Mouse (Mus musculus) C2C12 (cell line): ENCODE data around the gene Dcaf6.

ENCODE experiments used
- CEBPB ChIP-seq: IDR thresholded peaks from one replicate; pipeline ENCODE4 v1.6.1; 2011; ENCODE audit warnings: low read depth, mild to moderate bottlenecking, control low read depth, moderate library complexity
- CTCF ChIP-seq: IDR thresholded peaks from one replicate; pipeline ENCODE4 v1.5.1; 2011; ENCODE audit not compliant: control insufficient read depth, insufficient read depth, insufficient read length
- FOSL1 ChIP-seq: IDR thresholded peaks from one replicate; pipeline ENCODE4 v1.8.0; 2011; ENCODE audit warnings: mild to moderate bottlenecking, low read length; ENCODE audit not compliant: poor library complexity, insufficient read depth, severe bottlenecking
- MAX ChIP-seq: IDR thresholded peaks from one replicate; pipeline ENCODE4 v1.6.1; 2011; ENCODE audit warnings: mild to moderate bottlenecking, control low read depth
- MYOD1 ChIP-seq: IDR thresholded peaks from one replicate; pipeline ENCODE4 v1.6.1; 2011; ENCODE audit warnings: low read depth; ENCODE audit not compliant: control insufficient read depth, insufficient read length
- MYOG ChIP-seq: IDR thresholded peaks from one replicate; pipeline ENCODE4 v1.6.1; 2011; ENCODE audit not compliant: control insufficient read depth, insufficient read length; ENCODE audit errors: extremely low read depth
- USF1 ChIP-seq: IDR thresholded peaks from one replicate; pipeline ENCODE4 v1.6.1; 2011; ENCODE audit warnings: low read depth, mild to moderate bottlenecking, control low read depth, moderate library complexity

DNA sequence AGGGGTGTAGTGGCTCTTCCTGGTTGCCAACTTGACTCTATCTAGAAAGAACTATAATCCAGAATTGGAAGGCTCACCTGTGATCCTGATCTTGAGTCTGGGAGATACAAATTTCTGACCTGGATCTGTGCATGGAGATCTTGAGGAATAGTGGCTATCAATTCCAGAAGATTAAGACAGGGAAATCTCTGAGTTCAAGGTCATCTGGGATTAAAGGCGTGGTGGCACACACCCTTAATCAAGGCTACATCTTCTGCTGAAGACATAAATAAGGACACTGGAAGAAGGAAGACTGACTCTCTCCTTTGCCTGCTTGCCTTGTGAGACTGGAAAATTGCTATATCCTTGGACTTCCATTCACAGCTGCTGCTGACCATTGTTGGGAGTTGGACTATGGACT is 164.8 kb downstream of the Dcaf6 start, which contains the start of gene Gpr161:
- TF ChIP-seq CTCF (no peak), USF1 (no peak), MYOD1 (no peak), MAX (no peak), FOSL1 (no peak), CEBPB (no peak), MYOG (no peak)
